Mouse (Mus musculus): Measurements from ENCODE around the gene Slc4a10. TPM values are rescaled to one million over a fixed set of nuclear protein-coding genes. Genes with fewer than 3 reads are reported as not detected.

Gene Slc4a10
- polyA plus RNA-seq, 1 experiment from 2014 or later = not detected

DNA sequence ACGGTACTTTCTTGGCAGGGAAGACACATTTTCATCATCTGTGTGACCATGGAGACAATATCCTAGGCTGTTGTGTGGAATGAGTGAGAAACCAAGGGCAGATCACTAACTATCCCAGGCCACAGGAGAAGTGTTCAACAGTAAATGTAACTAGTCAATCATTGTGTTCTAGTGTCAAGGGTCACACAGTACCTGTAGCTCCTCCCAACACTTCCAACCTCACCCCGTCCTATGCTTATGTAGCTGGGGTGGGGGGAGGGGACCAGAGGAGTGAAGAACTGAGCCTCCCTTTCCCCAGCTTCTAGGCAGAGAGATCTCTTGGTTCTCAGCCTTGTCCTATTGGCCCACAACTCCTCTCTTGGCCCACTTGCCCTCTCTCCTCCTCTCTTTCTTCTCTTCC, 323.8 kb downstream of the Slc4a10 start:
- no peak overlapping the region for H3K27ac ChIP-seq (ENCODE audit: low read length)
- H3K27me3 ChIP-seq (ENCODE audit: control insufficient read depth, insufficient read depth, low read depth, low read length) = no peaks in the 10 kb centered on the region
- ATAC-seq (ENCODE audit: low read depth) = no peak
- no peaks in the 10 kb centered on the region for H3K9me3 ChIP-seq (replicated peaks; ENCODE audit: control insufficient read depth, low read length)
- H3K4me3 ChIP-seq (ENCODE audit: low read depth, low read length) = no peak overlapping the region
- no peak overlapping the region for H3K4me2 ChIP-seq (ENCODE audit: low read depth, low read length)
- no peaks in the 10 kb centered on the region for H3K36me3 ChIP-seq (ENCODE audit: control insufficient read depth, insufficient read depth)
- H3K9ac ChIP-seq (ENCODE audit: low read depth, low read length) = no peak overlapping the region
- WGBS (ENCODE audit: insufficient replicate concordance) = 60% methylated on average over 2 of the region's 2 CpGs
- H3K4me1 ChIP-seq (ENCODE audit: control insufficient read depth, low read depth, low read length) = no peaks in the 10 kb centered on the region

- no peaks in the 10 kb centered on the region for H3K27me3 ChIP-seq (ENCODE audit: control insufficient read depth, insufficient read depth, low read depth, low read length)
- H3K4me1 ChIP-seq (ENCODE audit: control insufficient read depth, low read depth, low read length) = no peaks in the 10 kb centered on the region
- H3K4me3 ChIP-seq (ENCODE audit: low read depth, low read length) = no peak overlapping the region
- no peak overlapping the region for H3K4me2 ChIP-seq (ENCODE audit: low read depth, low read length)
- no peaks in the 10 kb centered on the region for H3K36me3 ChIP-seq (ENCODE audit: control insufficient read depth, insufficient read depth)
- no peak for ATAC-seq (ENCODE audit: low read depth)
- no peak overlapping the region for H3K27ac ChIP-seq (ENCODE audit: low read length)
- H3K9ac ChIP-seq (ENCODE audit: low read depth, low read length) = no peak overlapping the region
- no peaks in the 10 kb centered on the region for H3K9me3 ChIP-seq (replicated peaks; ENCODE audit: control insufficient read depth, low read length)
- 65% methylated on average over 11 of the region's 11 CpGs for WGBS (ENCODE audit: insufficient replicate concordance)
Measured at GRCm38 (mm10) chr2:62373692-62374091, 327.4 kb downstream of the Slc4a10 start.

Other genes with a start within 250 kb of the Slc4a10 start
- gene Tbr1, start 243.5 kb upstream of the Slc4a10 start, polyA plus RNA-seq (2015; fragmentation: Nextera tagmentation; extraction: Ambion mirVana) = not detected in 2 replicates

All from liver, embryonic 16.5 days (tissue).